ENCODE assay signal across 25 mouse cellular contexts in genomic region chr5:88687996-88688406, GRCm38 (mm10). TPM values are rescaled to one million over a fixed set of nuclear protein-coding genes. Genes with fewer than 3 reads are reported as not detected.
A peak's percentile ranks its signal among the peaks of the same experiment; 100 is the strongest.
DNase-seq lines count a peak whose midpoint lies in the region; ATAC-seq and TF ChIP-seq lines count a peak whose summit lies in the region.
"Had no signal": no experiment of that assay in that cellular context is flagged by ENCODE, and none has a peak within 500 bp of the region (broad histone marks: within the 10 kb centered on the region; RNA-seq: fewer than 3 reads in every experiment).

No protein-coding gene starts in this region.

- ATAC-seq in frontal cortex, adult (ENCODE audit: low TSS enrichment) = 0 out of 2 replicates have a peak, but pooled peaks have one; percentile 29
- ATAC-seq: midbrain, embryonic 16.5 days had no signal

- DNase-seq in frontal cortex, postnatal 10 days (ENCODE audit: low spot score in 2 of 2) = no peak
- DNase-seq in ES-CJ7 (ENCODE audit: low read depth, low spot score) (peak; percentile 32), R1 (ENCODE audit: low read depth, low spot score) (peak; percentile 64)
- no peak for DNase-seq in lung, postnatal 36 days
- no peak for DNase-seq in thymus, adult 2 months
- DNase-seq: adrenal gland, postnatal 14 days; cerebellum, adult 9-10 months; gastrocnemius, adult 2 months; kidney, adult 9 months; kidney, postnatal 25 days; left cerebral cortex, postnatal 4 days; liver; lung, postnatal 4 days; right cerebral cortex, adult 18-20 months; right cerebral cortex, postnatal 4 days; thymus, postnatal 36 days had no signal

- no peaks in the 10 kb centered on the region for H3K27me3 ChIP-seq in myocyte (ENCODE audit: control insufficient read depth, insufficient read depth, insufficient read length)
- peaks cover 2% of the 10 kb centered on the region; the same call in 1 of the 2 replicates for H3K27me3 ChIP-seq in thymus, adult 2 months (ENCODE audit: control insufficient read depth, insufficient read depth, low read length)
- H3K27me3 ChIP-seq: hindbrain, embryonic 15.5 days had no signal

- H3K4me1 ChIP-seq in thymus, adult 2 months (replicated peaks; ENCODE audit: control insufficient read depth, insufficient read depth, low read length) = no peaks in the 10 kb centered on the region
- H3K4me1 ChIP-seq: hindbrain, embryonic 15.5 days; lung, embryonic 15.5 days; neural tube, embryonic 15.5 days had no signal

- TF ChIP-seq POLR2A in myocyte (IDR thresholded peaks at IDR 0.05; ENCODE audit: insufficient read length, low read depth) = no peak
- no peak for TF ChIP-seq POLR2A in thymus, adult 2 months (IDR thresholded peaks at IDR 0.05; ENCODE audit: control insufficient read depth, extremely low read depth, insufficient read depth, low read length, poor library complexity)

- no peak overlapping the region for H3K27ac ChIP-seq in thymus, adult 2 months (ENCODE audit: control insufficient read depth, insufficient read depth, low read length)
- H3K27ac ChIP-seq: gastrocnemius, adult 2 months; heart, embryonic 10.5 days; hindbrain, embryonic 15.5 days; left cerebral cortex, adult 2 months; liver, embryonic 15.5 days; lung, embryonic 15.5 days; neural tube, embryonic 15.5 days had no signal

- no peak overlapping the region for H3K4me3 ChIP-seq in myocyte
- no peak overlapping the region for H3K4me3 ChIP-seq in thymus, adult 2 months (ENCODE audit: control insufficient read depth, insufficient read depth, low read length)
- H3K4me3 ChIP-seq: gastrocnemius, adult 2 months; heart, embryonic 10.5 days; hindbrain, embryonic 15.5 days; left cerebral cortex, adult 2 months; liver, embryonic 15.5 days; lung, embryonic 15.5 days; neural tube, embryonic 15.5 days had no signal

- no peak overlapping the region for H3ac ChIP-seq in myocyte (ENCODE audit: control insufficient read depth, insufficient read length)

- WGBS in thymus, adult 2 months = 74% methylated on average over 8 of the region's 8 CpGs

- peak overlapping the region; percentile 58 for H3K4me2 ChIP-seq in myocyte (ENCODE audit: low read depth)
- H3K4me2 ChIP-seq: hindbrain, embryonic 15.5 days; liver, embryonic 15.5 days; lung, embryonic 15.5 days; neural tube, embryonic 15.5 days had no signal

- TF ChIP-seq CTCF in thymus, adult 2 months (IDR thresholded peaks at IDR 0.05; ENCODE audit: borderline replicate concordance, control insufficient read depth, extremely low read depth, insufficient read depth, low read length, poor library complexity) = no peak

- H3K36me3 ChIP-seq in myocyte (ENCODE audit: control insufficient read depth, insufficient read depth) = no peaks in the 10 kb centered on the region
- H3K36me3 ChIP-seq in thymus, adult 2 months (ENCODE audit: control insufficient read depth, insufficient read depth, low read length) = no peaks in the 10 kb centered on the region
- H3K36me3 ChIP-seq: heart, embryonic 10.5 days; hindbrain, embryonic 15.5 days; liver, embryonic 15.5 days; lung, embryonic 15.5 days; neural tube, embryonic 15.5 days had no signal

- H3K79me2 ChIP-seq in myocyte (ENCODE audit: control insufficient read depth, insufficient read depth) = no peaks in the 10 kb centered on the region

TF ChIP-seq in myocyte, 11 proteins besides CTCF, POLR2A, EP300 and RAD21:
- no peak for TF ChIP-seq MYOD1 (IDR thresholded peaks at IDR 0.05; ENCODE audit: control insufficient read depth in 1 of 3, insufficient read length in 2 of 3, low read depth in 2 of 3)
- TF ChIP-seq MAX (IDR thresholded peaks at IDR 0.05; ENCODE audit: low read depth) = no peak
- TF ChIP-seq MYOG (IDR thresholded peaks at IDR 0.05; ENCODE audit: control insufficient read depth in 1 of 3, insufficient read depth in 1 of 3, insufficient read length in 2 of 3, low read depth in 2 of 3) = no peak
- TF ChIP-seq E2F4 (IDR thresholded peaks at IDR 0.05; ENCODE audit: insufficient read depth) = no peak
- no peak for TF ChIP-seq POLR2AphosphoS2 (IDR thresholded peaks at IDR 0.05; ENCODE audit: insufficient read length, low read depth)
- no peak for TF ChIP-seq TCF3 (IDR thresholded peaks at IDR 0.05; ENCODE audit: insufficient read length, low read depth)
- no peak for TF ChIP-seq USF1 (IDR thresholded peaks at IDR 0.05; ENCODE audit: low read depth)
- no peak for TF ChIP-seq REST (IDR thresholded peaks at IDR 0.05; ENCODE audit: insufficient read depth, insufficient read length)
- TF ChIP-seq CEBPB (IDR thresholded peaks at IDR 0.05; ENCODE audit: insufficient read depth, poor library complexity, severe bottlenecking) = no peak
- no peak for TF ChIP-seq TCF12 (IDR thresholded peaks at IDR 0.05; ENCODE audit: insufficient read depth, poor library complexity, severe bottlenecking)
- no peak for TF ChIP-seq SRF (IDR thresholded peaks at IDR 0.05; ENCODE audit: control insufficient read depth, insufficient read length, low read depth)

RNA-seq across cellular contexts. Expression of gene Grsf1, which starts 12.0 kb away (rescaled TPM):
- 29.5 TPM for polyA plus RNA-seq in myocyte (2012; fragmentation: generic; extraction: Trizol)
- polyA plus RNA-seq in thymus, adult 2 months (2012; rRNA removed) = 27.3 and 42.0 TPM in 2 replicates

RNA-seq across cellular contexts. Expression of gene Mob1b, which starts 32.7 kb away (rescaled TPM):
- polyA plus RNA-seq in myocyte (2012; fragmentation: generic; extraction: Trizol) = 4.6 TPM
- polyA plus RNA-seq in thymus, adult 2 months (2012; rRNA removed) = 3.8 and 4.9 TPM in 2 replicates

Comparison
In these comparisons a context has a peak if more than half of its experiments do, and no peak if none do; other contexts are left out.
1. DNase-seq: peak in ES-CJ7 (single experiment) and R1 (single experiment); none in frontal cortex, postnatal 10 days (0 of 2), lung, postnatal 36 days (single experiment) and thymus, adult 2 months (single experiment).